ENCODE assay signal across 7 mouse cellular contexts in the genomic region with DNA sequence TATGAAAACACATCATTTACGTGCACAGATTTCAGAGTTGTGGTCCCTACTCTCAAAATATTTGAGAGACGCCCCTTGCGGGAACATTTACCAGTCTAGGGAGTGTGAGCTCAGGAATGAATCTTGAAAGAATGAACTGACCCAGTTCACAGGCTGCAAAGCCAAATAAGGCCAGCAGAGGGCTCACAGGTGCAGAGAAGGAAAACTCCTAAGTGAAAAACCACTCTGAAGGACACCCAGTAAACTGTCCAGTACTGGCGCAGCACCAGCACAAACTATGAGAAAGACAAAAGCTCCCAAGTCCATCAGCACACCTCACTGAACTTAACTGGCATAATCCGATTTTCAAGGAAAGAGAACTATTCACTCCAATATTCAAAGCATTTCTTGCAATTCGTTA.
DNase-seq lines count a peak whose midpoint lies in the region; ATAC-seq and TF ChIP-seq lines count a peak whose summit lies in the region.

No protein-coding gene starts in this region.

- no peaks in the 10 kb centered on the region for H3K27me3 ChIP-seq in MEL (ENCODE audit: control insufficient read depth in 1 of 2, insufficient read depth in 2 of 2, low read length in 2 of 2)
- no peaks in the 10 kb centered on the region for H3K27me3 ChIP-seq in embryonic facial prominence, embryonic 11.5 days (ENCODE audit: control insufficient read depth, insufficient read depth, low read length)
- H3K27me3 ChIP-seq in hindbrain, embryonic 11.5 days (ENCODE audit: control insufficient read depth, insufficient read depth, low read length) = no peaks in the 10 kb centered on the region

- peak; percentile 75 for TF ChIP-seq RAD21 in MEL (IDR thresholded peaks at IDR 0.05; ENCODE audit: low read depth, low read length)

- H3K4me2 ChIP-seq in embryonic facial prominence, embryonic 11.5 days (ENCODE audit: low read depth, low read length) = no peak overlapping the region
- H3K4me2 ChIP-seq in hindbrain, embryonic 11.5 days (replicated peaks; ENCODE audit: low read depth, low read length) = no peak overlapping the region

- H3K36me3 ChIP-seq in MEL (ENCODE audit: control insufficient read depth in 1 of 2, insufficient read depth in 2 of 2, low read length in 2 of 2) = no peaks in the 10 kb centered on the region
- H3K36me3 ChIP-seq in embryonic facial prominence, embryonic 11.5 days (replicated peaks; ENCODE audit: control insufficient read depth, insufficient read depth, low read depth, low read length) = no peaks in the 10 kb centered on the region
- no peaks in the 10 kb centered on the region for H3K36me3 ChIP-seq in hindbrain, embryonic 11.5 days (ENCODE audit: control insufficient read depth, insufficient read depth, low read length)

- no peak overlapping the region for H3K4me3 ChIP-seq in MEL (ENCODE audit: control insufficient read depth in 1 of 2, insufficient read depth in 1 of 2, low read depth in 2 of 2, low read length in 2 of 2)
- no peak overlapping the region for H3K4me3 ChIP-seq in bone marrow, adult 2 months (replicated peaks; ENCODE audit: control insufficient read depth, low read depth, low read length)
- no peak overlapping the region for H3K4me3 ChIP-seq in embryonic facial prominence, embryonic 11.5 days (ENCODE audit: low read depth, low read length)
- H3K4me3 ChIP-seq in hindbrain, embryonic 11.5 days (ENCODE audit: low read depth, low read length) = no peak overlapping the region
- H3K4me3 ChIP-seq in layer of hippocampus, adult 2 months = no peak overlapping the region
- H3K4me3 ChIP-seq in lung, adult 2 months (replicated peaks; ENCODE audit: extremely low read depth, low read depth, low read length) = no peak overlapping the region

- TF ChIP-seq CTCF in MEL (IDR thresholded peaks at IDR 0.05 in 2 of 3, conservative IDR thresholded peaks at IDR 0.05 in 1 of 3; ENCODE audit: control insufficient read depth in 1 of 3, insufficient read depth in 1 of 3, low read depth in 2 of 3, low read length in 3 of 3, poor library complexity in 1 of 3, severe bottlenecking in 1 of 3) = peak; percentile 70 to 78 (median 75)
- peak; percentile 40 for TF ChIP-seq CTCF in bone marrow, adult 2 months (IDR thresholded peaks at IDR 0.05; ENCODE audit: control insufficient read depth, insufficient read depth, low read length)
- TF ChIP-seq CTCF in layer of hippocampus, adult 2 months (conservative IDR thresholded peaks at IDR 0.05) = peak; percentile 92
- TF ChIP-seq CTCF in lung, adult 2 months (IDR thresholded peaks at IDR 0.05; ENCODE audit: insufficient read depth, low read length) = peak; percentile 50; the same call in 1 of the 2 replicates

- H3K9me3 ChIP-seq in MEL (replicated peaks; ENCODE audit: insufficient read depth, low read length) = no peaks in the 10 kb centered on the region
- no peaks in the 10 kb centered on the region for H3K9me3 ChIP-seq in embryonic facial prominence, embryonic 11.5 days (replicated peaks; ENCODE audit: control insufficient read depth, low read length)
- no peaks in the 10 kb centered on the region for H3K9me3 ChIP-seq in hindbrain, embryonic 11.5 days (ENCODE audit: control insufficient read depth, low read length)

- WGBS in bone marrow, adult 2 months = 37% methylated on average over 6 of the region's 6 CpGs
- 52% methylated on average over 6 of the region's 6 CpGs for WGBS in embryonic facial prominence, embryonic 11.5 days
- WGBS in hindbrain, embryonic 11.5 days = 58% methylated on average over 6 of the region's 6 CpGs
- WGBS in lung, adult 2 months = 37% methylated on average over 6 of the region's 6 CpGs

- TF ChIP-seq EP300 in MEL (IDR thresholded peaks at IDR 0.05; ENCODE audit: low read depth in 1 of 2, low read length in 2 of 2) = no peak

- peak; percentile 62 for DNase-seq in MEL (ENCODE audit: low read depth, low spot score)
- peak; percentile 79 for DNase-seq in embryonic facial prominence, embryonic 11.5 days (ENCODE audit: low spot score)
- peak; percentile 80 for DNase-seq in hindbrain, embryonic 11.5 days (ENCODE audit: low spot score)
- DNase-seq in layer of hippocampus, adult 2 months (ENCODE audit: low spot score in 2 of 2) = peak; percentile 24 to 68
- DNase-seq in lung, adult 2 months = peak; percentile 58
- DNase-seq in right cerebral cortex, adult 2 months (ENCODE audit: low spot score in 2 of 2) = peak; percentile 69 to 73

- no peaks in the 10 kb centered on the region for H3K79me2 ChIP-seq in MEL (ENCODE audit: control insufficient read depth, insufficient read depth, low read length, poor library complexity)

- no peak; the same call in 1 of the 2 replicates for ATAC-seq in embryonic facial prominence, embryonic 11.5 days (replicated peaks; ENCODE audit: insufficient number of reproducible peaks, low FRiP score, low TSS enrichment, low read depth)
- ATAC-seq in hindbrain, embryonic 11.5 days (ENCODE audit: low FRiP score) = peak; percentile 71

- no peak overlapping the region for H3K27ac ChIP-seq in MEL (ENCODE audit: control insufficient read depth, low read depth, low read length)
- H3K27ac ChIP-seq in bone marrow, adult 2 months (ENCODE audit: control insufficient read depth, insufficient read depth, low read depth, low read length, poor library complexity) = no peak overlapping the region
- no peak overlapping the region for H3K27ac ChIP-seq in embryonic facial prominence, embryonic 11.5 days (replicated peaks; ENCODE audit: low read depth, low read length)
- no peak overlapping the region for H3K27ac ChIP-seq in hindbrain, embryonic 11.5 days (ENCODE audit: low read depth, low read length)
- no peak overlapping the region for H3K27ac ChIP-seq in layer of hippocampus, adult 2 months

- no peak for TF ChIP-seq POLR2A in MEL (IDR thresholded peaks at IDR 0.05; ENCODE audit: control insufficient read depth in 1 of 2, insufficient read depth in 1 of 2, low read depth in 1 of 2, low read length in 2 of 2, poor library complexity in 1 of 2)
- TF ChIP-seq POLR2A in bone marrow, adult 2 months (IDR thresholded peaks at IDR 0.05; ENCODE audit: borderline replicate concordance, control insufficient read depth, low read depth, low read length) = no peak
- no peak for TF ChIP-seq POLR2A in lung, adult 2 months (IDR thresholded peaks at IDR 0.05; ENCODE audit: borderline replicate concordance, extremely low read depth, low read depth, low read length)

- no peaks in the 10 kb centered on the region for H3K4me1 ChIP-seq in MEL (ENCODE audit: control insufficient read depth in 1 of 2, insufficient read depth in 2 of 2, low read length in 2 of 2)
- no peaks in the 10 kb centered on the region for H3K4me1 ChIP-seq in bone marrow, adult 2 months (ENCODE audit: control insufficient read depth, insufficient read depth, low read length)
- no peaks in the 10 kb centered on the region for H3K4me1 ChIP-seq in embryonic facial prominence, embryonic 11.5 days (ENCODE audit: control insufficient read depth, insufficient read depth, low read length)
- H3K4me1 ChIP-seq in hindbrain, embryonic 11.5 days (replicated peaks; ENCODE audit: control insufficient read depth, insufficient read depth, low read length) = no peaks in the 10 kb centered on the region
- no peaks in the 10 kb centered on the region for H3K4me1 ChIP-seq in lung, adult 2 months (ENCODE audit: control insufficient read depth, insufficient read depth, low read length)

- H3K9ac ChIP-seq in MEL (ENCODE audit: control insufficient read depth, low read depth, low read length, poor library complexity, severe bottlenecking) = no peak overlapping the region
- H3K9ac ChIP-seq in embryonic facial prominence, embryonic 11.5 days (replicated peaks; ENCODE audit: low read length) = no peak overlapping the region
- no peak overlapping the region for H3K9ac ChIP-seq in hindbrain, embryonic 11.5 days (ENCODE audit: low read depth, low read length)

TF ChIP-seq in MEL, 35 proteins besides CTCF, POLR2A, EP300 and RAD21:
- TF ChIP-seq ZNF384 (IDR thresholded peaks at IDR 0.05; ENCODE audit: low read depth, low read length) (no peak), E2F4 (IDR thresholded peaks at IDR 0.05; ENCODE audit: borderline replicate concordance, low read depth, low read length) (no peak), BHLHE40 (IDR thresholded peaks at IDR 0.05; ENCODE audit: borderline replicate concordance, low read depth, low read length) (no peak), MAZ (IDR thresholded peaks at IDR 0.05; ENCODE audit: low read depth, low read length) (no peak), ZC3H11A (IDR thresholded peaks at IDR 0.05; ENCODE audit: low read depth, low read length) (peak; percentile 77), ELF1 (IDR thresholded peaks at IDR 0.05; ENCODE audit: low read depth, low read length) (no peak), SMC3 (IDR thresholded peaks at IDR 0.05; ENCODE audit: low read depth, low read length) (peak; percentile 94), HCFC1 (IDR thresholded peaks at IDR 0.05; ENCODE audit: low read depth, low read length) (no peak), RCOR1 (IDR thresholded peaks at IDR 0.05; ENCODE audit: low read depth, low read length) (no peak), JUND (IDR thresholded peaks at IDR 0.05; ENCODE audit: low read depth, low read length) (no peak), NRF1 (IDR thresholded peaks at IDR 0.05; ENCODE audit: insufficient read depth, low read depth, low read length, poor library complexity, severe bottlenecking) (no peak), ETS1 (IDR thresholded peaks at IDR 0.05; ENCODE audit: low read depth, low read length) (no peak)
TF ChIP-seq in MEL: peak in this region for 2.

Comparison
In these comparisons a context has a peak if more than half of its experiments do, and no peak if none do; other contexts are left out.
1. CTCF ChIP-seq: peak in every context shown above with its lines; median percentile 92 in layer of hippocampus, adult 2 months; 75 in MEL; 50 in lung, adult 2 months; 40 in bone marrow, adult 2 months.